Mouse (Mus musculus) liver, adult 2 months (tissue): ENCODE measurements around the gene Acy3.

Experiments
- CTCF ChIP-seq: fragments of 200-500 bp; IDR thresholded peaks from 2 replicates; pipeline ENCODE4 v1.5.1; 2011; ENCODE audit warnings: low read depth, low read length, control low read depth
- POLR2A ChIP-seq: fragments of 200-500 bp; IDR thresholded peaks from 2 replicates; pipeline ENCODE4 v1.6.1; 2011; ENCODE audit warnings: low read length, control low read depth; ENCODE audit not compliant: insufficient read depth; ENCODE audit errors: extremely low read depth

DNA sequence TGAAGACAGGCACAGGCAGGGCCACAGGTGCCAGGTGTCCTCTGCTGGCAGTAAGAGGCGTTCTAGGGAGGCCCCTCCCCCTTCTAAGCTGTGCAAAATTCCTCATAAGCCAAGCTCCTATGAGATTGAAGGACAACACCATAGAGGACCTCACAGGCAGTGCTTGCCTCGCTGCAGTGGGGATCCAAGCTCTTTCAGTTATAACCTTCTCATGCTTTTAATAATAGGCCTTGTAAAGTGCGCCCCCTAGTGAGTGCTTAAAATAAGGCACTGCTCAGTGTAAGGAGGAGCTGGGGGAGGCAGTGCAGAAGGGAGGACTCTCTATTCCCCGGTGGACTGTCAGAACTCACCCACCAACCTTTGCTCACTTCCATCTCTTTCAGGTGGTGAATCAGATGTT, 6.1 kb upstream of the Acy3 start:
- TF ChIP-seq POLR2A (no peak), CTCF (peak; percentile 58)
